Mouse (Mus musculus) brain, embryonic 14.5 days (tissue): ENCODE results near the gene Zfp53.

Source experiments
- CTCF ChIP-seq: fragments of 200-500 bp; IDR thresholded peaks from 2 replicates; pipeline ENCODE4 v1.5.1; 2012; ENCODE audit warnings: inconsistent platforms, mild to moderate bottlenecking, moderate library complexity, borderline replicate concordance; ENCODE audit not compliant: insufficient read depth, insufficient read length; ENCODE audit errors: extremely low read depth
- POLR2A ChIP-seq: fragments of 200-500 bp; IDR thresholded peaks from 2 replicates; pipeline ENCODE4 v1.6.1; 2012; ENCODE audit warnings: mild to moderate bottlenecking, inconsistent platforms, borderline replicate concordance; ENCODE audit not compliant: poor library complexity, insufficient read depth, insufficient read length, severe bottlenecking; ENCODE audit errors: extremely low read depth

GRCm38 (mm10) chr17:21536096-21536495, 47.3 kb downstream of the Zfp53 start:
- TF ChIP-seq CTCF (no peak), POLR2A (no peak)
